Mouse (Mus musculus) Patski (cell line): Measurements from ENCODE around the gene AI661453. TPM values are rescaled to one million over a fixed set of nuclear protein-coding genes. Genes with fewer than 3 reads are reported as not detected.
A peak's percentile ranks its signal among the peaks of the same experiment; 100 is the strongest.
"Not testable (repeated sequence)": the region's sequence is repeated elsewhere in the genome, so short reads cannot be mapped to it uniquely, and the experiment has no call there.

ENCODE experiments used
- ATAC-seq: fragments of 100-300 bp; one replicate; pipeline ENCODE4 v1.8.0; 2021
- CTCF ChIA-PET: fragments of 350-600 bp; sonication (Branson Sonifier 250); formaldehyde crosslinking; loops from one replicate; lab custom pipeline; 2022; ENCODE audit warnings: inconsistent platforms; lab: Charles Lee
- POLR2A ChIA-PET: fragments of 350-600 bp; sonication (Branson Sonifier 250); formaldehyde crosslinking; loops from one replicate; lab custom pipeline; 2022; ENCODE audit warnings: antibody characterized with exemption, inconsistent platforms; lab: Charles Lee
- DNase-seq: peaks from one replicate; pipeline ENCODE4 v3.0.0-alpha.2; 2011; ENCODE audit warnings: low read depth, low spot score
- H3K27me3 ChIP-seq: fragments of 371-371 bp; one replicate; pipeline ENCODE4 v1.5.1; 2021
- CTCF ChIP-seq: fragments of 100-300 bp; IDR thresholded peaks from one replicate; pipeline ENCODE4 v1.5.1; 2021
- in situ Hi-C: fragments of 300-500 bp; cut with MboI; formaldehyde crosslinking; loops from 3 replicates; pipeline ENCODE4 v1.11.1; 2018; ENCODE audit warnings: low pct_unique_long_range_greater_than_20kb, mixed read lengths
- polyA plus RNA-seq: library from polyadenylated mRNA; unstranded; gene quantifications from one replicate; pipeline ENCODE4 v1.2.3, GENCODE M21; 2021

Gene AI661453
- 20.0 TPM for polyA plus RNA-seq

DNA sequence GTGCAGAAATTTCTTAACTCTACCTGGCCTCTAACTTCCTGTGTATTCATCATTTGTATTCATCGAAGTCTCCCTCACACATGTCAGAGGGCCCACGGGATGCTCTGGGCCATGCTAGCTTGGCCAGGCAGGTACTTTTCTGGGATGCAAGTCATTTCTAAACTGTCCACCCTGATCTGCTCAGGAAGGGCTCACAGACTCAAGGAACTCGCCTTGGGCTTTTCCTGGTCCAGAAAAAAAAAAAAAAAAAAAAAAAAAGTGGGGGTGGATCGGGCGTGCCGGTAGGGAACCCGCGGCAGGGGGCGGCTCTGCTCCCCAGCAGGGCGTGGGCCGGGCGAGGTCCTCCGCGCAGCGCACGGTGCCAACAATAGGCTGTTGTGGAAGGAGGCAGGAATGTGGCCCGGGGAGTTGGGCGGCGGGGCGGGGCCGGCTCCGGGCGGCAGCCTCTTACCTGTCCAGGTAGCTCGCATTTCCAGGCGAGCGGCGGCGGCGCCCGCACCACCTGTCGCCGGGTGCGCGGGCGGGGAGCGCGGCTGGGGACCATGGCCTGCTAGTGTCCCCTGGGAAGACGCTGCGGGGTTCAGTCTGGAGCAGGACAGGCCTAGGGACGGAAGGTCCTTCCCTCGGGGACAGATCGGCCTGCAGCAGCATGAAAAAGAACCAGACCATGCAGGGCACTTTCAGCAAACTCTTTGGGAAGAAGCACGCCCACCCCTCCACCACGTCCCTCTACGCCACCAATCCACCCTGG lies at the start of gene AI661453:
Gene AI661453 (plus strand): TSS at position 460 of the 751 bp plus-strand sequence.
- no peak for ATAC-seq
- no peak for TF ChIP-seq CTCF
- in situ Hi-C loops = no loop called here
- no peaks in the 10 kb centered on the region for H3K27me3 ChIP-seq
- POLR2A ChIA-PET = no interaction called here
- CTCF ChIA-PET = no interaction called here
- no peak for DNase-seq

GRCm38 (mm10) chr17:47386649-47387048 lies 49.8 kb upstream of the AI661453 start:
- no peak for TF ChIP-seq CTCF
- POLR2A ChIA-PET = no interaction called here

DNA sequence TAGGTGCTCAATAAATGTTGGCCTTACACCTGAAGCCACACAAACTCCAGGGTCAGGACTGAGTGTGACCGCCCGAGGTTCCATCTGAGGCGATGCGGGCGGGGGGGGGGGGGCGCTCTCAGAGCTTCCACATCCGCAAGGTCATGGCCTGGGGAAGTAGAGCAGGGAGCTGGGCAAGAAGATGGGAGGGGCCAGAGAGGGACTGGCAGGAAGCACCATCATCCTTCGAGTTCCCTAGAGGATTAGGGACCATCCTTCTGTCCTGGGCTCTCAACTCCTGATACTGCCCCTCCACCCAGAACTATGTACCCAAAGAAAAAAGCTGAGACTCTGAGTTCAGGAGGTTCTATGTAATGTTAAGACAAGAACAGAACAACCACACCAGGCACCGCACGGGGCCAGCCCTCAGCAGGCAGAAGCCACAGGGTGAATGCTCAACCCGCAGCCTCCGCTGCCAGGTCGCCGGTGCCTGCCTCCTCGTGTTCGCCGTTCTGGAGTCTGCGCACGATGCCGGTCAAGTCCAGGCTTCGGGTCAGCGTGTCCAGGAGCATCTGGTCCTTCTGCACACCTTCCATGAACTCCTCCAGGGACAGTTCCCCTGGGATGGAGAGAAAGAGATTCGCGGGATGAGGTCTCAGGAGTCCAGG lies 42.1 kb upstream of the AI661453 start:
- H3K27me3 ChIP-seq = peaks cover 3% of the 10 kb centered on the region
- POLR2A ChIA-PET = interaction anchor here (1.1 kb wide), 1 partner anchor 82 kb away, joined by 3 read pairs; no protein-coding TSS in a partner anchor
- in situ Hi-C loops = no loop called here
- DNase-seq (no peak), ATAC-seq (no peak)
- no peak for TF ChIP-seq CTCF
- CTCF ChIA-PET = no interaction called here

More at GRCm38 (mm10) chr17:47386649-47387048, 49.8 kb upstream of the AI661453 start:
- no peak for DNase-seq
- in situ Hi-C loops = no loop called here
- ATAC-seq = no peak
- no peaks in the 10 kb centered on the region for H3K27me3 ChIP-seq
- CTCF ChIA-PET = interaction anchor here (0.9 to 2.2 kb wide), 6 partner anchors 9 to 125 kb away, joined by 3 to 9 read pairs (median 4); no protein-coding TSS in a partner anchor

- in situ Hi-C loops = no loop called here
- POLR2A ChIA-PET = interaction anchor here (0.6 to 1.1 kb wide), 2 partner anchors 80 to 85 kb away, joined by 3 to 4 read pairs; no protein-coding TSS in a partner anchor
- CTCF ChIA-PET = interaction anchor here (1.0 to 1.8 kb wide), 4 partner anchors 9 to 86 kb away, joined by 4 to 6 read pairs (median 4); no protein-coding TSS in a partner anchor
- ATAC-seq (no peak), DNase-seq (no peak)
- no peak for TF ChIP-seq CTCF
- peaks cover 3% of the 10 kb centered on the region for H3K27me3 ChIP-seq
Observed at GRCm38 (mm10) chr17:47395376-47395913, 41.0 kb upstream of the AI661453 start.

GRCm38 (mm10) chr17:47399091-47399490 lies 37.3 kb upstream of the AI661453 start:
- POLR2A ChIA-PET = no interaction called here
- in situ Hi-C loops = no loop called here
- DNase-seq (no peak), ATAC-seq (no peak)
- TF ChIP-seq CTCF = no peak
- H3K27me3 ChIP-seq = peaks cover 3% of the 10 kb centered on the region
- CTCF ChIA-PET = no interaction called here

DNA sequence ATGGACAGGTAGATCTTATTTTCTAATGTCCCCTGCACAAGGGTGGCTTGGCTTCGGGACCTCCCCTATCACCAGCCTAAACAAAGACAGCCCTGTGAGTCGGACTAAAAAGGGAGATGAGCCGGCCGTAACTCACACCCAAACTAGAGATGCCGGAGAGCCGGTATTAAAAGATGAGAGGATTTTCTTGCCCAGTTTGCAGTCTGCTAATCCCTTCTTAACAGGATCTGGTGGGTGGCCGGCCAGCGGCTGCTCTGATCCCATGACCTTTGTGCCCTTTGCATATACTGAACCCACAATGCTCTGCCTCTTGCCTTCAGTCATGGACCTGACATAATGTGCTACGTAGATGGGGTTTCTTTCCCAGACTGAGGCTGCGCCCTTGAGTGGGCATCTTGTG lies 36.0 kb upstream of the AI661453 start, which contains the start of gene Guca1a:
Gene Guca1a (minus strand): TSS at position 134 of the 400 bp plus-strand sequence.
- ATAC-seq = no peak
- TF ChIP-seq CTCF = no peak
- in situ Hi-C loops = no loop called here
- CTCF ChIA-PET = interaction anchor here (0.8 to 1.5 kb wide), 2 partner anchors 9 to 26 kb away, joined by 3 read pairs; no protein-coding TSS in a partner anchor
- POLR2A ChIA-PET = no interaction called here
- peaks cover 3% of the 10 kb centered on the region for H3K27me3 ChIP-seq
- no peak for DNase-seq

GRCm38 (mm10) chr17:47407717-47408557 lies 28.5 kb upstream of the AI661453 start:
- ATAC-seq = no peak
- no peaks in the 10 kb centered on the region for H3K27me3 ChIP-seq
- no peak for TF ChIP-seq CTCF
- CTCF ChIA-PET = interaction anchor here (1.0 to 2.0 kb wide), 7 partner anchors 12 to 79 kb away, joined by 3 to 7 read pairs (median 5); no protein-coding TSS in a partner anchor
- no peak for DNase-seq
- in situ Hi-C loops = loop anchor here (5.0 kb wide), 1 partner anchor 74 kb away; no protein-coding TSS in a partner anchor
- POLR2A ChIA-PET = no interaction called here

GRCm38 (mm10) chr17:47408558-47408898 lies 27.9 kb upstream of the AI661453 start:
- ChIA-PET POLR2A (no interaction called here), CTCF (interaction anchor here (1.0 to 2.0 kb wide), 6 partner anchors 11 to 73 kb away, joined by 3 to 7 read pairs (median 5); no protein-coding TSS in a partner anchor)
- ATAC-seq = no peak
- TF ChIP-seq CTCF = peak; percentile 84
- in situ Hi-C loops = loop anchor here (5.0 kb wide), 1 partner anchor 74 kb away; no protein-coding TSS in a partner anchor
- no peaks in the 10 kb centered on the region for H3K27me3 ChIP-seq
- no peak for DNase-seq

- DNase-seq, ATAC-seq, H3K27me3 ChIP-seq, POLR2A ChIA-PET: not testable (repeated sequence)
- CTCF ChIA-PET = interaction anchor here (1.0 to 1.2 kb wide), 4 partner anchors 9 to 72 kb away, joined by 3 to 4 read pairs (median 3); partner anchors contain the start of gene Guca1a
- in situ Hi-C loops = loop anchor here (5.0 kb wide), 1 partner anchor 72 kb away; no protein-coding TSS in a partner anchor
Observed at GRCm38 (mm10) chr17:47409897-47410861, 26.2 kb upstream of the AI661453 start.
